Mouse (Mus musculus) heart, adult 2 months (tissue): Measurements from ENCODE around the gene Ttc27.

Experiments
- CTCF ChIP-seq: fragments of 200-600 bp; IDR thresholded peaks from 2 replicates; pipeline ENCODE4 v1.8.1; 2022; ENCODE audit warnings: antibody characterized with exemption, mild to moderate bottlenecking, moderate library complexity
- POLR2A ChIP-seq: fragments of 200-500 bp; IDR thresholded peaks from 2 replicates; pipeline ENCODE4 v1.6.1; 2011; ENCODE audit warnings: mild to moderate bottlenecking, low read depth, low read length, control low read depth; ENCODE audit not compliant: insufficient read depth

GRCm38 (mm10) chr17:74689406-74689805 is 28.1 kb upstream of the Ttc27 start:
- TF ChIP-seq CTCF (no peak), POLR2A (no peak)
